Mouse (Mus musculus): Measurements from ENCODE around the gene Mphosph8.

DNA sequence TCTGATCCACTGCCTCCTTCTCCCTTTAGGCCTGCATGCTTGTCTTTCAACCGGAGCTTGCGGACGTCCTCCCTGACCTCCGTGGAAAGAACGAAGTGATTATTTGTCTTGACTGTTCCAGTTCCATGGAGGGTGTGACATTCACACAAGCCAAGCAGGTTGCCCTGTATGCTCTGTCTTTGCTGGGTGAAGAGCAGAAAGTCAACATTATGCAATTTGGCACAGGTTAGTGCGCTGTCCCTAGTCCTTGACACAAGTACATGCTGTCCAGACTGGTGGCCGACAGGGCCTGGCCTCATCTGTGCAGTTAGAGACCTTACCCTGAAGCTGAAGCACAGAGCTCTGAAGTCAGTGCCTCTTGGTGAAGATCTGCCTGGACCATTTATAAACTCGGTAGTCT lies 47.6 kb upstream of the Mphosph8 start:
- TF ChIP-seq POLR2A (IDR thresholded peaks at IDR 0.05; ENCODE audit: borderline replicate concordance, extremely low read depth, insufficient read depth, insufficient read length, poor library complexity, severe bottlenecking): no peak
- no peak for TF ChIP-seq CTCF (IDR thresholded peaks at IDR 0.05; ENCODE audit: borderline replicate concordance, extremely low read depth, insufficient read depth, insufficient read length)
